Mouse (Mus musculus) forebrain, embryonic 14.5 days (tissue): ENCODE results near the gene Ehbp1l1. TPM values are rescaled to one million over a fixed set of nuclear protein-coding genes. Genes with fewer than 3 reads are reported as not detected.

Experiments
- microRNA-seq: library from miRNA; unstranded; fragments of <30 nt; microRNA quantifications from one replicate; pipeline ENCODE4, GENCODE M21; 2016
- polyA plus RNA-seq: library from polyadenylated mRNA; unstranded; fragments of >200 nt; fragmentation: Nextera tagmentation; extraction: Ambion mirVana; gene quantifications from 2 replicates; pipeline ENCODE4 v1.2.1, GENCODE M21; 2014

The Ehbp1l1 gene
- polyA plus RNA-seq, 1 experiment from 2014 or later = 7.0 TPM

Small RNA genes lying within 50 kb of the gene (microRNA-seq; reads per million reads assigned to microRNA genes)
- gene Mir6987 = 0.53 reads per million

Other genes with a start within 250 kb of the Ehbp1l1 start
- 51.8 and 57.1 TPM in 2 replicates for gene Mus81, start 237.9 kb downstream of the Ehbp1l1 start, polyA plus RNA-seq
- 4,491 and 4,757 TPM in 2 replicates for gene Cfl1, start 235.9 kb downstream of the Ehbp1l1 start, polyA plus RNA-seq
- gene 1700020D05Rik, start 222.5 kb downstream of the Ehbp1l1 start, polyA plus RNA-seq = 0.28 TPM in 1 of 2 replicates, not detected in the other
- 55.3 and 73.2 TPM in 2 replicates for gene Snx32, start 215.8 kb downstream of the Ehbp1l1 start, polyA plus RNA-seq
- gene Ovol1, start 165.7 kb downstream of the Ehbp1l1 start, polyA plus RNA-seq = 0.16 TPM in 1 of 2 replicates, not detected in the other
- gene Ap5b1, start 158.3 kb downstream of the Ehbp1l1 start, polyA plus RNA-seq = 1.5 and 1.6 TPM in 2 replicates
- 85.7 and 95.8 TPM in 2 replicates for gene Rnaseh2c, start 124.4 kb downstream of the Ehbp1l1 start, polyA plus RNA-seq
- gene Kat5, start 116.1 kb downstream of the Ehbp1l1 start, polyA plus RNA-seq = 43.7 and 49.7 TPM in 2 replicates
- 29.8 and 35.8 TPM in 2 replicates for gene Rela, start 88.8 kb downstream of the Ehbp1l1 start, polyA plus RNA-seq
- 9.2 and 10.2 TPM in 2 replicates for gene Sipa1, start 62.6 kb downstream of the Ehbp1l1 start, polyA plus RNA-seq
- 9.2 and 11.8 TPM in 2 replicates for gene Map3k11, start 37.6 kb downstream of the Ehbp1l1 start, polyA plus RNA-seq
- 20.9 and 24.6 TPM in 2 replicates for gene Pcnx3, start 37.4 kb downstream of the Ehbp1l1 start, polyA plus RNA-seq
- gene Kcnk7, start 21.9 kb downstream of the Ehbp1l1 start, polyA plus RNA-seq = 0.17 TPM in 1 of 2 replicates, not detected in the other
- gene Fam89b, start 3.3 kb upstream of the Ehbp1l1 start, polyA plus RNA-seq = 204 and 233 TPM in 2 replicates
- 8.5 and 10.7 TPM in 2 replicates for gene Ltbp3, start 14.6 kb upstream of the Ehbp1l1 start, polyA plus RNA-seq
- 56.1 and 67.9 TPM in 2 replicates for gene Scyl1, start 45.1 kb upstream of the Ehbp1l1 start, polyA plus RNA-seq
- 13.1 and 16.0 TPM in 2 replicates for gene Frmd8, start 149.0 kb upstream of the Ehbp1l1 start, polyA plus RNA-seq
- 1.7 TPM in 2 replicates for gene Slc25a45, start 151.5 kb upstream of the Ehbp1l1 start, polyA plus RNA-seq
- 7.0 and 7.1 TPM in 2 replicates for gene Tigd3, start 167.8 kb upstream of the Ehbp1l1 start, polyA plus RNA-seq
- gene Dpf2, start 186.7 kb upstream of the Ehbp1l1 start, polyA plus RNA-seq = 127 and 136 TPM in 2 replicates
- gene Cdc42ep2, start 198.5 kb upstream of the Ehbp1l1 start, polyA plus RNA-seq = 7.9 and 9.6 TPM in 2 replicates
- gene Pola2, start 237.9 kb upstream of the Ehbp1l1 start, polyA plus RNA-seq = 35.5 and 41.1 TPM in 2 replicates